Mouse (Mus musculus): ENCODE results near the gene 1110051M20Rik. TPM values are rescaled to one million over a fixed set of nuclear protein-coding genes. Genes with fewer than 3 reads are reported as not detected.
"Not testable (repeated sequence)": the region's sequence is repeated elsewhere in the genome, so short reads cannot be mapped to it uniquely, and the experiment has no call there.

The 1110051M20Rik gene
- total RNA-seq, 2 experiments from 2014 or later, result 19.3 TPM

GRCm38 (mm10) chr2:91263692-91264660 lies 180.5 kb downstream of the 1110051M20Rik start:
- DNase-seq, result no peak

DNA sequence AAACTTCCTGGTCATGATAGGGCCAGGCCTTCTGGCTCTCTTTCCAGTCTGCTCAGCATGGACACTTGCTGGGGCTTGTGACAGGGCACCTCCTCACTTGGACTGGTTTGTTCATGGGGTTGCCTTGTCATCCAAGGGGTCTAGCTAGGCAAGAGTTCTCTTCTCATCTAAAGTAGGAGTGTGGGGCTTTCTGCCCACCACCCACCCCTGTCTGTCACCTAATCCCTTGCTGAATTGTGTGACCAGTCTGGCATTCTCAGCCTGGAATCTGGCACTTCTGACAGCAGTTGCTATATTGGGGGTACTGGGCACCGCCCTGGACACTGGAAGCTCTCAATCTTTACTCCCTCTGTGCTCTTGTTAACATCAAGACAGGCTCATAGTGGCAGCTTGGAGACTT lies 185.0 kb downstream of the 1110051M20Rik start:
- DNase-seq, result no peak

DNA sequence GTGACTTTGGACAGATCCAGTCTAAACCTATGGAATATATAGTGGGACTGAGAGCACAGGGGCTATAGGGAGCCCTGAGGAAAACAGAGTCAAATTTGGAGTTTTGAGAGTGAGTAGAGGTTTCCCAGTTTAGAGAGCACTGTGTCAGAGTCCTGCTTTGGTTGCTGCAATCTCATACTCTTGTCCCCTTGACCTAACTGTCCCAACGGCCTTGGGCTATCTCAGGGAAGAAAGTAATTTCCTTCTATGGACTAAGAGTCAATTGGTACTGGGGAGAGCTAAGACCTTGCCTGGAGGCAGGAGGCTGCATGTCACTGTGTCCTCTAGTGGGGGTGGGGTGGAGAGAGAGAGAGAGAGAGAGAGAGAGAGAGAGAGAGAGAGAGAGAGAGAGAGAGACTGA lies 185.7 kb downstream of the 1110051M20Rik start:
- DNase-seq, result peak in 1 of 2 experiments; percentile 40

DNA sequence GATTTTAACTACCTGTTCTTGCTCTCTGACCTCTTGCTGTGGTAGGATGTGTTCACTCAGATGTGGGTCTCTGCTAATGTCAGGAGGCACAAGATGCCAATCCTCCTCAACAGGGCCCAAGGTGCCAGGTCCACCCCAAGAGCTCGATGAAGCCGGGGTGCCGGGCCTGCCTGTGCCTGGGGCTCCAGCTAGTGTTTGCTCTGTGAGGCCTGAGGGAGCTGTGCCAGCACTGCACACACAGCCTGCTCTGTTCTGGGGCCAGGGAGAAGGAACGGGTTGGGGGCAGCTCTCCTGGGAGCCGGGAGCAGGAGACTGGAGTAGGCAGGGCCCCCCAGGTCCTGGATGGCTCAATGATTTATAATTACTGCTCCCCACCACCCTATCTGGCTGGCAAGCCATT lies 186.4 kb downstream of the 1110051M20Rik start:
- DNase-seq, result peak; percentile 49 to 55

- DNase-seq, result peak; percentile 59 to 67
These were observed 187.2 kb downstream of the 1110051M20Rik start for GRCm38 (mm10) chr2:91257126-91257980.

DNA sequence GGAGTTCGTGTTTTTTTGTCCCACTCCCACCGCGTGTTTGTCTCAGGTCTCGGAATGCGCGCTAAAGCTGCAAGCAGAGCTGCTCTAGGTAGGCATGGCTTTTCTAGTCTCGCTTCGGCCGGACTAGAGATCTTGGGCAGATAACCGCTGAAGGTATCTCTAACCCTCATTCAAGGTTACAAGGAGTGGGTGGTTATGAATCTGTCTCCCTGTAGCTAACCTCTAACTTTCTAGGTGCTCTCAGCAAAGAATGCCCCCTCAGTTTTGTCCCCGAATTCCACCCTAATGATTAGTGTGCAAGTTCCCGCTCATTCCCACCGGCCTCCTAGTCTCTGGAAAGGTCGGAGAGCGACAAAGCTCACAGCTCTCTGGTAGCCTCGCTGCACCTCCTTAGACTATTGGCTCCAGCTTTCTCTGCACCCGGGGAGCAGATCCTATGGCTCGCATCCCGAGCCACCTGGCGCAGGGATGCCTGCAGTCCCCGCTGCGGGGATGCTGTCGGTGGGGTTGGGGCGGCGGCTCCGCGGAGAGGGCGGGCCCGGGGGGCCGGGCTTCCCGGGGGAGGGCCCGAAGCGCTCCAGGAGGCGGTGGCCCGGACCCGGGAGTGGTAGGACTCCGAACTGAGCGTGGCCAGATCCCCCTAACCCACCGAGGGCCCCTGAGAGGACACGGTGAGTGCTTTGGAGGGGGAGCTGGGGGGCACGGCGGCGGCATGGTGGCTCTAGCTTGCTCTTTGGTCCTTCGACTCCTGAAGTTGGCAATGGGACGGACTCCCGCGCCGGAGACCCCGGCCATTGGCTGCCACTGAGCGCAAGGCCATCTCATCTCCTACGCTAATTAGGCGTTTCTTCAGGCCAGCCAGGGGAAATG lies 188.0 kb downstream of the 1110051M20Rik start:
- peak; percentile 85 to 88 for DNase-seq

DNA sequence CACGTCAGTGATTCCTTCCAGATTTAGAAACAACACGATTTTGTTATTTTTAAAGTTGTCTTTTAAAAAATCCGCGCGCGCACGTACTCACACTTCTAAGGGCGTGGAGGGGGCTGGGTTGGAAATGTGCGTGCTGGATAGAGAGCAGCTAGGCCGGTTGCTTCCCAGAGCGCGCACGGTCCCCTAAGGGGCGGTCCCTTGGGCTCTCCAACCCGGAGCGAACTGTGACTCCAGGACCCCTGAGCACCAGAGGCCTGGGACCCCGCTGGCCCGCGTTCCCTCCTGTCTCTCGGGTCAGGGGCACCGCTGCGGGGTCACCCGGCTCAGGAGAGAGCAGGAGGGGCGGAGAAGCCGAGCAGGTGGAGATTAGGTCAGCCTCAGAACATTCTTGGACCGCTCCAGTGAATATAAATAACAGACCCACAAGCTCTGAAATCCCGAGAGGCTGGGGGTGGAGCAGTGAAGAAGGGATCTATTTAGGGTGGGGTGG lies 188.8 kb downstream of the 1110051M20Rik start, which contains the start of gene Pacsin3:
Pacsin3 (plus strand) TSS at position 294 of the 490 bp plus-strand sequence.
- peak in 1 of 2 experiments; percentile 44 for DNase-seq

- no peak for DNase-seq
These were observed 189.7 kb downstream of the 1110051M20Rik start for GRCm38 (mm10) chr2:91254725-91255380.

- no peak for DNase-seq
These were observed 192.0 kb downstream of the 1110051M20Rik start for GRCm38 (mm10) chr2:91252512-91252911.

DNA sequence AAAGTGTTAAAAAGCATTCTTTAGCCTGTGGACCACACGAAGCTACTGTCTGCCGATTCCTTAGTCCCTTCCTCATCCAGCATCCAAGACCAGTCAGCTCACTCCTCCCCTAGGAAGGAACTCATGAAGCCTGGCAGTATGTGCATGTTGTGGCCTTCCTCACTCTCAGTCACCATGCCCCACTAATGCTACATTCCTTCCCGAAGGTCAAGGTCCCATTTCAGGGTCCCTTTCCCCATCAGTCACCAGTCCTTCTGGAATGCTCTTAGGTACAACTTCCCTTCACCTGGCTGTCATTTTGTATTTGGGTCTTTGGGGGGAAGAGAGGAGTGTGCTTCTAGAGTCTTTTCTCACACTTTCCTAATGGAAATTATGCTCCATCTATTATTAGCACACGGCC lies 192.5 kb downstream of the 1110051M20Rik start:
- peak in 1 of 2 experiments; percentile 35 for DNase-seq

DNA sequence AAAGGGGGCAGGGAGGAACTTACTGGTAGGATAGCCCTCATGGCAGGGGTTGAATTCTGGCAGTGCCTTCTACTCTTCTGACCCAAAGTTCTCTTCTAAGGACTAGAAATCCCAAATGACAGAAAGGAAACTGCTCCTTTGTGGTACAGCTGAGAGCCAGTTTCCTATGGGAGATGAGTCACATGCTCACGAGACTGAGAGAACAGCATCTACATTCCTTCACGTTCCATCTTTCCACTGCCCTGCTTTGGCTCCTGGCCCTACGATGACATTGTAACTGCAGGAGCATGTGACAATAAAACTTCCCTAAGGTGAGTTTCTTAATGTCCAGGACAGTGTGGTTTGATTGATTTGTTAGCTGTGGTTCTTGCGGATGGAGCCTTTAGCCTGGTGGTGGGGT lies 196.1 kb downstream of the 1110051M20Rik start:
- no peak for DNase-seq

DNA sequence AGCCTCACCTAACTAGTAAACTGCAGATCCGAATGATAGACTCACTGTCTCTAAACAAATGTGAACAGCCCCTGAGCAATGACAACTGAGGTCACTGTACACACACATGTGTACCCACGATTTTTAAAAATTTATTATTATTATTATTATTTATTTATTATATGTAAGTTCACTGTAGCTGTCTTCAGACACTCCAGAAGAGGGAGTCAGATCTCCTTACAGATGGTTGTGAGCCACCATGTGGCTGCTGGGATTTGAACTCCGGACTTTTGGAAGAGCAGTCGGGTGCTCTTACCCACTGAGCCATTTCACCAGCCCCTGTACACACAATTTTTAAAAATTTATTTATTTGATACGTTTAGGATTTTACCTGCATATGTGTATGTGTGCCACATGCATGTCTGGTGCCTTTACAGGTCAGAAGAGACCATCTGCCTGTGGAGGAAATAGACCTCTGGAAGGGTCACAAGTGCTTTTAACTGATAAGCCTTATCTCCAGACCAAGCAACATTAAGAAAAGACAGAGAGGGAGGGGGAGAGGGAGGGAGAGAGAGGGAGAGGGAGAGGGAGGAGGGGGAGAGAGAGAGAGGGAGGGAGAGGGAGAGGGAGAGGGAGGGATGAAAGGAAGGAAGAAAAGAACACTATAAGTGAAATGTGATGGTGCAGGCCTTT lies 199.8 kb downstream of the 1110051M20Rik start:
- no peak for DNase-seq

DNA sequence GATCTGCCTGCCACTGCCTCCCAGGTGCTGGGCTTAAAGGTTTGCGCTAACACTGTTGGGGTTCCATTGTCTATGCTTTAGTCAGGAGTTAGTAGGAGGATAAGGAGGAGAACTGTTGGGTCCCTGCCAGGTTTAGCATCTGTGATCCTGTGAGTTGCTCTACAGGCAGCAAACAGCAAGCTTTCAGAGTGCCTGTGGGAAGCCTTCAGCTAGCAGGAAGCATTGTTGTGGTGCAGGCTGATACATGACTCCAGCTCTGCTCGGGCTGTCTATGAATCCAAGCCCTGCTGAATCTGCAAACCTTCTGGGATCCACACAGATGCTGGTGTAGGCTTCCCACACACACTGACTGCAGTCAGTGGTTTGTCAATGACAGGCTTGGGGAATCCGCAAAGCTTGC lies 201.1 kb downstream of the 1110051M20Rik start:
- no peak for DNase-seq

GRCm38 (mm10) chr2:91242547-91242946 lies 202.0 kb downstream of the 1110051M20Rik start:
- no peak for DNase-seq

GRCm38 (mm10) chr2:91237511-91238080 lies 206.9 kb downstream of the 1110051M20Rik start:
- DNase-seq, result not testable (repeated sequence)

DNA sequence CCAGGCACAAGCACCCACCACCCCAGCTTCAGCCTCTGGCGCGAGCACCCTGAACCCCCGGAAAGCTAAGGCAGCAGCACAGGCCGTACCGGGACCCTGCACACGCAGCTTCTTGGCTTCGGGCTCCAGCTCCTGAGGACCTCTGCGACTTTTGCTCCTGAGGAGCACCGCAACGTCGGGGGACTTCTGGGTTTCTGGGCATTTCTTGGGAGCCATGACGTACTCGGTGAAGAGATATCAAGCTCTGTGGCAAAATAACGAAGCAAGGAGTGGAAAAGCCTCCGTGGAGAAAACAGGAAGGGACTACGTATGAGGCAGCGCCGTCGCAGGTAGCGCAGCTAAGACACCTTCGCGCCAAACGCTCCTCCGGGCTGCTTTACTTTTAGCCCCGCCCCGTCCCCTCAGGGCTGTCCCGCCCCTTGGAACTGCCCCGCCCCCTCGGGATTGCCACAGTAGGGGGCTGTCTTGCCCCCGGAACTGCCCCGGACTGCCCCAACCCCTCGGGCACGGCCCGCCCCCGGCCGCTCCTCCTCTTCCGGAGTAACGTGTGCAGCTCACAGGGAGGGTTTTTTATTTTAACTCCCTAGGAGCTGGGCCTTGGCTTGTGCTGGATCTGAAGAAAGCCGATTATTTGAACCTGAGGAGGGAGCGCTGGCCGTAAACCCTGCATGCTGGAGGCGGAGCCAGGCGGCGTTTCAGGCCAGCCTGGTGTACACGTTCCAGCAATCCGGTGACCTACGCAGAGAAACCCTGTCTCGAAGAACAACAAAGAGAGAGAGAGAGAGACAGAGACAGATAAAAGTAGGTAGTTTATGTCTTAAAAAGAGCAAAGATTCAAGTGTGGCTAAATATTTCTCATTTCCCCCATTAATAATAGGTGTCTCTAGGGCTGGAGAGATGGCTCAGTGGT lies 207.6 kb downstream of the 1110051M20Rik start, which contains the start of gene Ddb2:
Ddb2 (minus strand) TSS at position 382 of the 910 bp plus-strand sequence.
- peak; percentile 95 to 98 for DNase-seq

DNA sequence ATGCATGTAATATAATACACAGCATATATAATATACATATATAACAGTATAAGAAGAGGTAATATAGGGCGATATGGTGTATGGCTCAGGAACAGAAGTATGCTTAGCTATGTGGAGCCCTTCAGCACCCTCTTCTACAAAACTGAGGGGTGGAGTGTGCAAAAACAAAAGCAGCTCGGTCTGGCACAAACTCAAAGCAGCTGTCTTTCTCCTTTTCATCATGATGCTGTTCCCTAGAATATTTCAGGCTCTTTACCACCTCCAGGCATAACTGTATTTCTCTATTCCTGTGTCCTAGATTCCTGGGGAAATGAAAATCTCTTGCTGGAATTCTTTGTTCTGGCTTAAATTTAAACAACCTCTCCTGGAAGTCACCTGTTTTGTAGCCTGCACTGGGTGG lies 214.8 kb downstream of the 1110051M20Rik start:
- DNase-seq, result no peak

Data from adrenal gland, postnatal 36 days (tissue).